Mouse (Mus musculus) macrophage (primary cell): ENCODE results near the gene Egfl7. TPM values are rescaled to one million over a fixed set of nuclear protein-coding genes. Genes with fewer than 3 reads are reported as not detected.
A peak's percentile ranks its signal among the peaks of the same experiment; 100 is the strongest.

Experiments
- H3K27ac ChIP-seq: fragments of 350-480 bp; formaldehyde crosslinking; 2 replicates; pipeline ENCODE4 v1.9.0; 2021
- H3K36me3 ChIP-seq: fragments of 350-480 bp; formaldehyde crosslinking; 2 replicates; pipeline ENCODE4 v1.9.0; 2021; ENCODE audit errors: inconsistent target
- H3K4me3 ChIP-seq: fragments of 350-480 bp; formaldehyde crosslinking; 2 replicates; pipeline ENCODE4 v1.9.0; 2021; ENCODE audit errors: inconsistent target
- H3K79me2 ChIP-seq: fragments of 350-480 bp; formaldehyde crosslinking; 2 replicates; pipeline ENCODE4 v1.9.0; 2021; ENCODE audit errors: inconsistent target
- WGBS: methylation state at CpG from one replicate; pipeline ENCODE4 v1.1.7; 2026; ENCODE audit warnings: inconsistent platforms; ENCODE audit not compliant: missing documents; 5-methylcytosine and 5-hydroxymethylcytosine counted together
- polyA plus RNA-seq: library from polyadenylated mRNA; stranded (reverse); fragments of 250-400 nt; gene quantifications from 3 replicates; pipeline ENCODE4 v1.2.4, GENCODE M21; 2018; ENCODE audit warnings: inconsistent platforms

The Egfl7 gene
- polyA plus RNA-seq, 1 experiment from 2014 or later = 0.33 TPM

GRCm38 (mm10) chr2:26575865-26576264, 3.9 kb upstream of the Egfl7 start:
- WGBS = 86% methylated on average over 4 of the region's 4 CpGs
- no peaks in the 10 kb centered on the region for H3K36me3 ChIP-seq
- no peaks in the 10 kb centered on the region for H3K79me2 ChIP-seq
- no peak overlapping the region for H3K27ac ChIP-seq
- H3K4me3 ChIP-seq = no peak overlapping the region

GRCm38 (mm10) chr2:26576462-26576861, 3.4 kb upstream of the Egfl7 start:
- Histone ChIP-seq H3K36me3 (no peaks in the 10 kb centered on the region), H3K79me2 (no peaks in the 10 kb centered on the region), H3K4me3 (no peak overlapping the region), H3K27ac (no peak overlapping the region)
- 88% methylated on average over 4 of the region's 4 CpGs for WGBS

- Histone ChIP-seq H3K4me3 (no peak overlapping the region), H3K79me2 (no peaks in the 10 kb centered on the region), H3K27ac (0 out of 2 replicates have a peak overlapping the region, but pooled peaks have one; percentile 8), H3K36me3 (no peaks in the 10 kb centered on the region)
- 18% methylated on average over 6 of the region's 6 CpGs for WGBS
Observed at GRCm38 (mm10) chr2:26578369-26578768, 1.4 kb upstream of the Egfl7 start.

DNA sequence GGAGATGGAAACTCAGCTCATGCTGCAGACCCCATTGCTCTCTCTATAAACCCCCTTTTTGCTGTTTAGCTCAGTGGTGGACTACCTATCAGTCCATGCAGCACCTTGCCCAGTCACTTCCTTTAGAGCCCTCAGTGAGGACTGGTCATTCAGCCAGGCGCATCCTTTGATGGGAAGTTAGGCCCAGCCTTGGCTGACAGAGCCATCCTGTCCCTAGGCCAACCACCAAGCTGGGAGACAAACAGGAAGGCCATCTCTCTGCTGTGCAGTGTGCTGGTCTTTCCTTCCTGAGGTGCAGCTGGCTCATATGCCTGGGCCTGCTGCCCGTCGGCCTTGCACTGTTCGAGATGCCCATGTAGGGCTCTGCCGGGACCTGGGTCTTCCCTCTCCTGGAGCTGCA, 937 bp downstream of the Egfl7 start:
- WGBS = 58% methylated on average over 5 of the region's 5 CpGs
- no peaks in the 10 kb centered on the region for H3K36me3 ChIP-seq
- no peak overlapping the region for H3K27ac ChIP-seq
- H3K4me3 ChIP-seq = no peak overlapping the region
- H3K79me2 ChIP-seq = no peaks in the 10 kb centered on the region

GRCm38 (mm10) chr2:26582203-26582602, 2.4 kb downstream of the Egfl7 start:
- no peak overlapping the region for H3K4me3 ChIP-seq
- WGBS = 62% methylated on average over 2 of the region's 2 CpGs
- no peaks in the 10 kb centered on the region for H3K79me2 ChIP-seq
- no peaks in the 10 kb centered on the region for H3K36me3 ChIP-seq
- no peak overlapping the region for H3K27ac ChIP-seq

- H3K27ac ChIP-seq = no peak overlapping the region
- H3K4me3 ChIP-seq = no peak overlapping the region
- no peaks in the 10 kb centered on the region for H3K36me3 ChIP-seq
- WGBS = 81% methylated on average over 7 of the region's 7 CpGs
- no peaks in the 10 kb centered on the region for H3K79me2 ChIP-seq
Observed at GRCm38 (mm10) chr2:26582741-26583140, 2.9 kb downstream of the Egfl7 start.

- Histone ChIP-seq H3K4me3 (no peak overlapping the region), H3K79me2 (no peaks in the 10 kb centered on the region), H3K36me3 (no peaks in the 10 kb centered on the region), H3K27ac (no peak overlapping the region)
- 43% methylated on average over 11 of the region's 11 CpGs for WGBS
Observed at GRCm38 (mm10) chr2:26583640-26584039, 3.8 kb downstream of the Egfl7 start.

- Histone ChIP-seq H3K36me3 (no peaks in the 10 kb centered on the region), H3K79me2 (no peaks in the 10 kb centered on the region), H3K27ac (no peak overlapping the region), H3K4me3 (no peak overlapping the region)
- WGBS = 66% methylated on average over 4 of the region's 6 CpGs
Observed at GRCm38 (mm10) chr2:26585713-26586112, 5.9 kb downstream of the Egfl7 start.

DNA sequence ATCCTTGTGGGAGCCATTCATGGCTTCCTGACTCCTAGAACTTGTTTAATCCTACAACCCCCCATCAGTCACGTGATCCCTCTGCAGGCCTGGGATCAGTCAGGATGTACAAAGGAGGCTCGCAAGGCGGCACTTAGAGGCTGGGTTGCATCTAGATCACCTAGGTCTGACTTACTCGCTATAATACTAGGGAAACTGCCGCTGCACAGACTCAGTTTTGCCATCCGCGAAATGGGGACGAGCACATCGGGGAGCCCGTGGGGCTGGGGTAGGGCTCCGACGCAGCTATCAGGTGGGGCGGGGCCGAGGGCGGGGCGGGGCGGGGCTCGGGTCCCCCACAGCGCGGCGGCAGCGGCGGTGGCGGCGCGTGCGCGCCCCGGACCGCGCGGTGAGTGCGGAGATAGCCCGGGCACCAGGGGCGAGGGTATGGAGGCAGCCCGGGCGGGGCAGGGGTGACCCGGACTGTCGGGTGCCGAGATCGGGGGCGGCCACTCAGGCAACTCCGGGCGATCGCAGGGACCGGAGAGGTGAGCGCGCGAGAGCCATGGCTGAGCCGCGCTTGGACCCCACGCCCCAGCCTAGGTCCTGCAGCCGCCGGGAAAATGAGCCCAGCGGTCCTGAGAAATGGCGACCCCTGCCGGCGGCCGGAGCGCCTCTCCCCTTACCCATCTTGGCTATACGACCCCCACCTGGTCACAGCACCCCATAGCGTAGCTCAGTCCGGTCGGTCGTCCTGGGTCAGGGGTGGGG, 6.7 kb downstream of the Egfl7 start, which contains the start of gene Gm20532:
Gene Gm20532, plus strand, starts transcription at position 346 of the 750 bp plus-strand sequence.
- WGBS = 1% methylated on average over 55 of the region's 65 CpGs
- Histone ChIP-seq H3K27ac (no peak within 1 kb of the TSS), H3K36me3 (no peaks in the 10 kb centered on the region), H3K4me3 (no peak within 1 kb of the TSS; the same call in 1 of the 2 replicates), H3K79me2 (no peaks in the 10 kb centered on the region)

DNA sequence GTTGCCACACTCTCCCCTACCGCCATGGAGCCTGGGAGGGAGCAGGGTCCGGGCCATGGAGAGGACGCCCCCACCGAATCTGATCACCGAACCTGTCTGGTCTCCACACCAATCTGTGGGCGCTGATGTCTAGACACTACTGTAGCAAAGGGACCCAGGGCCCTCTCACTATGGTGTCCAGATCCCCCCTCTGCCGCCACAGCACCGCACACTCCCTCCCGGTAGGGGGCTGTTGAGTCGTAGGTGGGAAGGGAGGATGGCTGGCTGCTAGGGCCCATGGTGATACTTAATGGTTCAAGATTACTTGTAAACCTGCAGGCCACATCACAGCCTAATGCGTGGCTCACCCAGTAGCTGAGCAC, 7.2 kb downstream of the Egfl7 start:
- H3K79me2 ChIP-seq = no peaks in the 10 kb centered on the region
- no peaks in the 10 kb centered on the region for H3K36me3 ChIP-seq
- no peak overlapping the region for H3K27ac ChIP-seq
- H3K4me3 ChIP-seq = no peak overlapping the region
- 13% methylated on average over 11 of the region's 11 CpGs for WGBS

DNA sequence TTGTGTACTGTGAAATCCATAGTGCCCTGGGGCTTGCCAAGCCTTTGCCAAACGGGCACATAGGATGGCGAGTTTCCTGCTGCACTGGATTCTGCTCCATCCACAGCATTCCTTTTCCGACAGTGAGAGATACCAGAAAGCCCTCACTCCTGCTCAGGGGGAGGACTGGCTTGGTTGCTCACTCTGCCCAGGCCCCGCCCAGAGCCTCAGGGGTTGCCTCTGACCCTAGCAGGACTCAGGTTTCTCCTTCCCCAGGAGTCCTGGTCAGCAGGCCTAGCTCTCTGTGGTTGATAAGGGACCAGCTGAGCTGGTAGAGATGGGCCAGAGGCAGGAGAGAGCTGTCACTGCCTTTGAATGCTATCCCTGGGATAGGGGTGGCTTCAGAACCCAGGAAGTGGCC, 8.8 kb downstream of the Egfl7 start:
- 88% methylated on average over 4 of the region's 4 CpGs for WGBS
- Histone ChIP-seq H3K27ac (no peak overlapping the region), H3K79me2 (no peaks in the 10 kb centered on the region), H3K4me3 (no peak overlapping the region), H3K36me3 (peaks cover 8% of the 10 kb centered on the region; the same call in 1 of the 2 replicates)

GRCm38 (mm10) chr2:26589284-26589683, 9.5 kb downstream of the Egfl7 start:
- Histone ChIP-seq H3K4me3 (no peak overlapping the region), H3K36me3 (peaks cover 11% of the 10 kb centered on the region; the same call in 1 of the 2 replicates), H3K79me2 (no peaks in the 10 kb centered on the region), H3K27ac (no peak overlapping the region)
- 90% methylated on average over 9 of the region's 10 CpGs for WGBS

GRCm38 (mm10) chr2:26590282-26590681, 10.5 kb downstream of the Egfl7 start:
- 97% methylated on average over 7 of the region's 7 CpGs for WGBS
- no peak overlapping the region for H3K4me3 ChIP-seq
- H3K27ac ChIP-seq = no peak overlapping the region
- H3K79me2 ChIP-seq = no peaks in the 10 kb centered on the region
- H3K36me3 ChIP-seq = peaks cover 20% of the 10 kb centered on the region; the same call in 1 of the 2 replicates

- Histone ChIP-seq H3K4me3 (no peak overlapping the region), H3K79me2 (no peaks in the 10 kb centered on the region), H3K36me3 (peaks cover 24% of the 10 kb centered on the region; the same call in 1 of the 2 replicates), H3K27ac (no peak overlapping the region)
- WGBS = 92% methylated on average over 7 of the region's 7 CpGs
Observed at GRCm38 (mm10) chr2:26590962-26591361, 11.1 kb downstream of the Egfl7 start.

DNA sequence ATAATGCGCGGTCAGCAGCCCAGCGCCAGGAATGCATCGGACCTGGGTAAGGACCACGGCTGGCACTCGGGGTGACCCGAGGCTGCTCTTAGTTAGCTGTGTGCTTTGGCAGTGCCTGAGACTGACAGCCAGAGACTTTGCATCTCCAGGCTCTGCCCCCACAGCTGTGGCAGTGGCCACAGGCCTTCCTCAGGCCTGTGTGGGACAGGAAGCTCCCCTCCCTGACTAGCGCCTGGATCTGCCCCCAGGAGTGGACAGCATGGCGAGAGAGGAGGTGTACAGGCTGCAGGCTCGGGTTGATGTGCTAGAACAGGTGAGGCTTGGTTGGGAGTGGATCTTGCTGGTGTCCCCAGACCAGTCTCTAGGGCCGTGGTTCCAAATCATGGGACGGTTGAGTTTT, 11.6 kb downstream of the Egfl7 start:
- WGBS = 81% methylated on average over 12 of the region's 12 CpGs
- Histone ChIP-seq H3K4me3 (no peak overlapping the region), H3K36me3 (peaks cover 28% of the 10 kb centered on the region; the same call in 1 of the 2 replicates), H3K27ac (no peak overlapping the region), H3K79me2 (no peaks in the 10 kb centered on the region)
